Mouse (Mus musculus): ENCODE measurements around the gene Unc5a.

- TF ChIP-seq POLR2A (IDR thresholded peaks at IDR 0.05; ENCODE audit: insufficient read length, low read depth) (no peak), MAX (IDR thresholded peaks at IDR 0.05; ENCODE audit: low read depth) (no peak), REST (IDR thresholded peaks at IDR 0.05; ENCODE audit: insufficient read depth, insufficient read length) (no peak), USF1 (IDR thresholded peaks at IDR 0.05; ENCODE audit: low read depth) (no peak), TCF12 (IDR thresholded peaks at IDR 0.05; ENCODE audit: insufficient read depth, poor library complexity, severe bottlenecking) (no peak), CEBPB (IDR thresholded peaks at IDR 0.05; ENCODE audit: insufficient read depth, poor library complexity, severe bottlenecking) (no peak), MYOG (IDR thresholded peaks at IDR 0.05; ENCODE audit: control insufficient read depth in 1 of 3, insufficient read depth in 1 of 3, insufficient read length in 2 of 3, low read depth in 2 of 3) (no peak), POLR2AphosphoS2 (IDR thresholded peaks at IDR 0.05; ENCODE audit: insufficient read length, low read depth) (no peak), MYOD1 (IDR thresholded peaks at IDR 0.05; ENCODE audit: control insufficient read depth in 1 of 3, insufficient read length in 2 of 3, low read depth in 2 of 3) (no peak)
These were observed 30.3 kb upstream of the Unc5a start for GRCm38 (mm10) chr13:54918910-54919309.

Measured in myocyte (in vitro differentiated cells).